Mouse (Mus musculus) liver, postnatal 0 days (tissue): ENCODE results near the gene Sestd1. TPM values are rescaled to one million over a fixed set of nuclear protein-coding genes. Genes with fewer than 3 reads are reported as not detected.
A peak's percentile ranks its signal among the peaks of the same experiment; 100 is the strongest.

ENCODE experiments used
- ATAC-seq: fragments of 200-750 bp; cut with Nextera tagmentation; 2 replicates; pipeline ENCODE4 v1.8.0; 2017; ENCODE audit warnings: mild to moderate bottlenecking, moderate library complexity
- DNase-seq: peaks from one replicate; pipeline ENCODE4 v3.0.0-alpha.2; 2016
- H3K27ac ChIP-seq: fragments of 300-500 bp; sonication (generic); 2 replicates; pipeline ENCODE4 v1.5.1; 2014; ENCODE audit warnings: antibody characterized with exemption, moderate library complexity, mild to moderate bottlenecking, low read depth
- H3K27me3 ChIP-seq: fragments of 300-500 bp; sonication (generic); 2 replicates; pipeline ENCODE4 v1.6.1; 2014; ENCODE audit warnings: low read length, control low read depth, mixed read lengths; ENCODE audit not compliant: insufficient read depth
- H3K36me3 ChIP-seq: fragments of 300-500 bp; sonication (generic); replicated peaks from 2 replicates; pipeline ENCODE4 v1.6.1; 2014; ENCODE audit warnings: mild to moderate bottlenecking, control low read depth, low read length, moderate library complexity, mixed read lengths; ENCODE audit not compliant: insufficient read depth
- H3K4me1 ChIP-seq: fragments of 300-500 bp; sonication (generic); 2 replicates; pipeline ENCODE4 v1.6.1; 2014; ENCODE audit warnings: antibody characterized with exemption, mild to moderate bottlenecking, control low read depth; ENCODE audit not compliant: insufficient read depth
- H3K4me2 ChIP-seq: fragments of 300-500 bp; sonication (generic); 2 replicates; pipeline ENCODE4 v1.6.1; 2014; ENCODE audit warnings: low read depth, mild to moderate bottlenecking, low read length, moderate library complexity, mixed read lengths
- H3K4me3 ChIP-seq: fragments of 300-500 bp; sonication (generic); 2 replicates; pipeline ENCODE4 v1.5.1; 2014; ENCODE audit warnings: low read depth, low read length
- H3K9ac ChIP-seq: fragments of 300-500 bp; sonication (generic); replicated peaks from 2 replicates; pipeline ENCODE4 v1.6.1; 2014; ENCODE audit warnings: mild to moderate bottlenecking, moderate library complexity
- H3K9me3 ChIP-seq: fragments of 300-500 bp; sonication (generic); 2 replicates; pipeline ENCODE4 v1.6.1; 2016; ENCODE audit warnings: mild to moderate bottlenecking, control low read depth, low read length, mixed read lengths
- CTCF ChIP-seq: sonication (generic); IDR thresholded peaks from 2 replicates; pipeline ENCODE4 v1.5.1; 2016; ENCODE audit warnings: antibody characterized with exemption, low read depth
- EP300 ChIP-seq: IDR thresholded peaks from 2 replicates; pipeline ENCODE4 v1.6.1; 2016; ENCODE audit warnings: antibody characterized with exemption, low read depth, mild to moderate bottlenecking
- WGBS: fragments of 180-500 bp; shearing (Covaris S2); extraction: QIAGEN DNeasy Blood & Tissue Kit; methylation state at CpG from one replicate; pipeline ENCODE4 v1.1.7; 2014; ENCODE audit not compliant: insufficient replicate concordance; 5-methylcytosine and 5-hydroxymethylcytosine counted together
- polyA plus RNA-seq: library from polyadenylated mRNA; unstranded; fragments of >200 nt; fragmentation: Nextera tagmentation; extraction: Ambion mirVana; gene quantifications from 2 replicates; pipeline ENCODE4 v1.2.1, GENCODE M21; 2015

Sestd1 gene
- polyA plus RNA-seq, 1 experiment from 2014 or later: 0.61 TPM

- WGBS: 80% methylated on average over 5 of the region's 5 CpGs
- ATAC-seq: no peak
- H3K4me1 ChIP-seq: no peaks in the 10 kb centered on the region
- no peak overlapping the region for H3K4me3 ChIP-seq
- no peak overlapping the region for H3K4me2 ChIP-seq
- DNase-seq: no peak
- TF ChIP-seq CTCF (no peak), EP300 (no peak)
- H3K36me3 ChIP-seq: no peaks in the 10 kb centered on the region
- H3K27me3 ChIP-seq: no peaks in the 10 kb centered on the region
- no peaks in the 10 kb centered on the region for H3K9me3 ChIP-seq
- H3K9ac ChIP-seq: no peak overlapping the region
- no peak overlapping the region for H3K27ac ChIP-seq
These were observed 67.5 kb downstream of the Sestd1 start for GRCm38 (mm10) chr2:77212885-77213284.

DNA sequence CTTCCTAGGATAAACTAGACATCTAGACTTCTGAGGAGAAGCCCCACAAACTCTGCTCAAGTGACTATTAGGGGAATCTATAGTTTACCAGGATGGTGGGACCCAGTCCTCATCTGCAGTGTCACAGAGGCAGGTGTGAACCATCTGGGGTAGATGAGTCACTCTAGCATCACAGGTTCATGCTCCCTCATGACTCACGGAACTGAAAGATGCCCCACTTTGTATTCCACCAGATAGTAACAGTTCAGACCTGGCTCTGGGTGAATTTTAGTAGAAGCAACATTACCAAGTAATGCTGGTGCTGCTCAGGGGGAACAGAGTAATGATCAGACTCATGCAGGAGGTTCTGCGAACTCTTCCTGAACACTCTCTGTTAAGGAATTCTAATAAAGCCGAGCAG, 73.4 kb downstream of the Sestd1 start:
- Histone ChIP-seq H3K4me3 (no peak overlapping the region), H3K27me3 (no peaks in the 10 kb centered on the region), H3K4me1 (no peaks in the 10 kb centered on the region), H3K9ac (no peak overlapping the region), H3K4me2 (no peak overlapping the region), H3K9me3 (no peaks in the 10 kb centered on the region), H3K27ac (no peak overlapping the region), H3K36me3 (no peaks in the 10 kb centered on the region)
- no peak for DNase-seq
- no peak for TF ChIP-seq EP300
- TF ChIP-seq CTCF: no peak
- 84% methylated on average over 3 of the region's 3 CpGs for WGBS
- ATAC-seq: no peak

DNA sequence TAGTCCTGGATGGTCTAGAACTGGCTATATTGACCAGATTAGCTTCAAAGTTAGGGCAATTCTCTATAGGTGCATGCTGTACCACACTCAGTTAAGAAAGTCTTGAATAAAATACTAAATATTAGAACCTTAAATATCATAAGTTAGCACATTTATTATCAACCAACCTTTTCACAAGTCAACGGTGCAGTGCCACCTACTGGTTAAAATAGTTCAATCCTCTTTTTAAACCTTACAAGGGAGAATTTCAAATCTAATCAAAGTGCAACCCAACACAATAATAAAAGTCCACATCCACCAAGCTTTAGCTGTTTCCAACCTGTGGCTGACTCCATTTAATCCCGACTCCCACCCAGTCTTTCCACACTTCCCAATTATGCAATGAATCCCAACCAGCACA, 76.5 kb downstream of the Sestd1 start:
- Histone ChIP-seq H3K36me3 (no peaks in the 10 kb centered on the region), H3K4me3 (no peak overlapping the region), H3K27ac (no peak overlapping the region), H3K4me1 (no peaks in the 10 kb centered on the region), H3K9ac (no peak overlapping the region), H3K27me3 (no peaks in the 10 kb centered on the region), H3K4me2 (no peak overlapping the region), H3K9me3 (no peaks in the 10 kb centered on the region)
- ATAC-seq (no peak), DNase-seq (no peak)
- TF ChIP-seq EP300: no peak
- TF ChIP-seq CTCF: peak; percentile 64
- WGBS: 45% methylated on average over 2 of the region's 2 CpGs

GRCm38 (mm10) chr2:77201900-77202299, 78.5 kb downstream of the Sestd1 start:
- no peak for TF ChIP-seq CTCF
- Histone ChIP-seq H3K9ac (no peak overlapping the region), H3K4me1 (no peaks in the 10 kb centered on the region), H3K4me3 (no peak overlapping the region), H3K9me3 (no peaks in the 10 kb centered on the region), H3K27ac (no peak overlapping the region), H3K27me3 (no peaks in the 10 kb centered on the region), H3K4me2 (no peak overlapping the region), H3K36me3 (no peaks in the 10 kb centered on the region)
- WGBS: 89% methylated on average over 1 of the region's 1 CpGs
- ATAC-seq (no peak), DNase-seq (no peak)

- no peak overlapping the region for H3K4me3 ChIP-seq
- TF ChIP-seq EP300 (no peak), CTCF (no peak)
- H3K36me3 ChIP-seq: no peaks in the 10 kb centered on the region
- no peaks in the 10 kb centered on the region for H3K4me1 ChIP-seq
- no peaks in the 10 kb centered on the region for H3K9me3 ChIP-seq
- H3K27me3 ChIP-seq: no peaks in the 10 kb centered on the region
- no peak overlapping the region for H3K9ac ChIP-seq
- H3K4me2 ChIP-seq: no peak overlapping the region
- WGBS: 77% methylated on average over 5 of the region's 5 CpGs
- DNase-seq (peak; percentile 23), ATAC-seq (no peak)
- no peak overlapping the region for H3K27ac ChIP-seq
These were observed 79.3 kb downstream of the Sestd1 start for GRCm38 (mm10) chr2:77200958-77201614.

DNA sequence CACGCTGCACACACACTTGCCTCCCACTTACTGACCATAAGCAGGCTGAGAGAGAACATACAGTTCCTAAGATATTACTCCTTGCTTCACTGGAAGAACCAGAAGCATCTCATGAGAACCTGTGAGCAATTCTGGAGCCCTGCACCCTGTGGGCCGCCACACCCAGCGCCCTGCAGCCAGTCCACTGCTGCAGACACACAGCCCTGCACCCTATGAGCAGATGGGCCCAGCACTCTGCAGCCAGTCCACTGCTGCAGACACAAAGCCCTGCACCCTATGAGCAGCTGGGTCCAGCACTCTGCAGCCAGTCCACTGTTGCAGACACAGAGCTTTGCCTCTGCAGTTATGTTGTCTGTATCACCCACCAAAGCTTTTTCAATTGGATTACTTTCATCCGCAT, 80.0 kb downstream of the Sestd1 start:
- WGBS: 83% methylated on average over 4 of the region's 4 CpGs
- Histone ChIP-seq H3K4me1 (no peaks in the 10 kb centered on the region), H3K27me3 (no peaks in the 10 kb centered on the region), H3K4me2 (no peak overlapping the region), H3K9ac (no peak overlapping the region), H3K4me3 (no peak overlapping the region), H3K27ac (no peak overlapping the region), H3K9me3 (no peaks in the 10 kb centered on the region), H3K36me3 (no peaks in the 10 kb centered on the region)
- DNase-seq: no peak
- no peak for ATAC-seq
- no peak for TF ChIP-seq EP300
- TF ChIP-seq CTCF: no peak

GRCm38 (mm10) chr2:77198246-77198645, 82.1 kb downstream of the Sestd1 start:
- no peak overlapping the region for H3K4me2 ChIP-seq
- H3K27me3 ChIP-seq: no peaks in the 10 kb centered on the region
- no peak overlapping the region for H3K27ac ChIP-seq
- no peaks in the 10 kb centered on the region for H3K36me3 ChIP-seq
- H3K9me3 ChIP-seq: no peaks in the 10 kb centered on the region
- no peak overlapping the region for H3K4me3 ChIP-seq
- DNase-seq (no peak), ATAC-seq (no peak)
- 54% methylated on average over 5 of the region's 5 CpGs for WGBS
- no peak overlapping the region for H3K9ac ChIP-seq
- TF ChIP-seq EP300: no peak
- TF ChIP-seq CTCF: no peak
- H3K4me1 ChIP-seq: no peaks in the 10 kb centered on the region
